Mouse (Mus musculus) heart, embryonic 15.5 days (tissue): ENCODE data around the gene 9430015G10Rik. TPM values are rescaled to one million over a fixed set of nuclear protein-coding genes. Genes with fewer than 3 reads are reported as not detected.

Experiments used
- ATAC-seq: fragments of 200-750 bp; cut with Nextera tagmentation; replicated peaks from 2 replicates; pipeline ENCODE4 v1.8.0; 2017; ENCODE audit warnings: low read depth, moderate TSS enrichment; ENCODE audit not compliant: insufficient number of reproducible peaks, insufficient read depth, low FRiP score
- H3K27ac ChIP-seq: fragments of 300-500 bp; sonication (generic); 2 replicates; pipeline ENCODE4 v1.5.1; 2015; ENCODE audit warnings: mild to moderate bottlenecking, inconsistent platforms
- H3K27me3 ChIP-seq: fragments of 300-500 bp; sonication (generic); 2 replicates; pipeline ENCODE4 v1.6.1; 2015; ENCODE audit warnings: inconsistent platforms
- H3K36me3 ChIP-seq: fragments of 300-500 bp; sonication (generic); 2 replicates; pipeline ENCODE4 v1.6.1; 2015; ENCODE audit warnings: mild to moderate bottlenecking, inconsistent platforms
- H3K4me1 ChIP-seq: fragments of 300-500 bp; sonication (generic); replicated peaks from 2 replicates; pipeline ENCODE4 v1.6.1; 2015; ENCODE audit warnings: inconsistent platforms
- H3K4me2 ChIP-seq: fragments of 300-500 bp; sonication (generic); 2 replicates; pipeline ENCODE4 v1.6.1; 2015; ENCODE audit warnings: inconsistent platforms, mild to moderate bottlenecking, moderate library complexity
- H3K4me3 ChIP-seq: fragments of 300-500 bp; sonication (generic); 2 replicates; pipeline ENCODE4 v1.5.1; 2015; ENCODE audit warnings: mild to moderate bottlenecking, inconsistent platforms
- H3K9ac ChIP-seq: fragments of 300-500 bp; sonication (generic); 2 replicates; pipeline ENCODE4 v1.6.1; 2015; ENCODE audit warnings: mild to moderate bottlenecking, inconsistent platforms
- H3K9me3 ChIP-seq: fragments of 300-500 bp; sonication (generic); replicated peaks from 2 replicates; pipeline ENCODE4 v1.6.1; 2016; ENCODE audit warnings: inconsistent platforms
- WGBS: fragments of 180-500 bp; shearing (Covaris S2); methylation state at CpG from one replicate; pipeline ENCODE4 v1.1.7; 2015; ENCODE audit warnings: mixed read lengths; 5-methylcytosine and 5-hydroxymethylcytosine counted together
- polyA plus RNA-seq: library from polyadenylated mRNA; unstranded; fragments of >200 nt; fragmentation: Nextera tagmentation; extraction: Ambion mirVana; gene quantifications from 2 replicates; pipeline ENCODE4 v1.2.1, GENCODE M21; 2015

The 9430015G10Rik gene
- 11.6 and 19.4 TPM in 2 replicates for polyA plus RNA-seq

DNA sequence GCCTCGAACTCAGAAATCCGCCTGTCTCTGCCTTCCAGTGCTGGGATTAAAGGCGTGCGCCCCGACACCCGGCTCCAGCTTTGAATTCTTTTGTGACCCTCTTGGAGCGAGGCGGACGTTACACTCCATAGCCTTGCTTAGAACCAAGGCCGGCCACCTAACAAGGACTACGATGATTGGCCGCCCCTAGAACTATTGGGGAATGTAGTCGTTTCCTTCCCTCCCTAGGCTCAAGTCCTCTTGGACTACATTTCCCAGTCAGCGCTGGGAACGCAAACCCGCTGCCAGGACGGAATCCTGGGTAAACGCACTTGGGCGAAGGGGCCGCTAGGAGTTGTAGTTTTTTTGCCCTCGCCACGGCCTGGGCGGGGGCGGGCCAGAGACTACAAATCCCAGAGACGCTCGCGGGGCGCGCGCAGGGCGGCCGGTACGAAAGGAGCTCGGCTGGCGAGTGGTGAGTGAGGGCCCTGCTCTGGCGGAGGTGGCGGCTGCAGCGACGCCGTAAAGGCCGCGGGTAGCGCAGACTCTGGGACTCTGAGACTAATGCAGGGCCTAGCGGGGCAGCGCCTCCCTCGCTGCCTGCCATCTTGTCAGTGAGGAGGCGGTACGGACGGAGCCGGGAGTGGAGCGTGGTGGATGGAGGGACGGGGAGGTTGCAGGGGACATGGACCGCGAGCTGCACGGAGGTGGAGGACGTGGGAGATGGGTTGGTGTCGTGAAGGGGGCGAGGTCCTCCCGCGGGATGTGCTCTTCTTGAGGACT, at the start of gene 9430015G10Rik:
9430015G10Rik (plus strand) TSS at position 413 of the 762 bp plus-strand sequence.
- WGBS: under 1% methylated on average over 60 of the region's 60 CpGs

DNA sequence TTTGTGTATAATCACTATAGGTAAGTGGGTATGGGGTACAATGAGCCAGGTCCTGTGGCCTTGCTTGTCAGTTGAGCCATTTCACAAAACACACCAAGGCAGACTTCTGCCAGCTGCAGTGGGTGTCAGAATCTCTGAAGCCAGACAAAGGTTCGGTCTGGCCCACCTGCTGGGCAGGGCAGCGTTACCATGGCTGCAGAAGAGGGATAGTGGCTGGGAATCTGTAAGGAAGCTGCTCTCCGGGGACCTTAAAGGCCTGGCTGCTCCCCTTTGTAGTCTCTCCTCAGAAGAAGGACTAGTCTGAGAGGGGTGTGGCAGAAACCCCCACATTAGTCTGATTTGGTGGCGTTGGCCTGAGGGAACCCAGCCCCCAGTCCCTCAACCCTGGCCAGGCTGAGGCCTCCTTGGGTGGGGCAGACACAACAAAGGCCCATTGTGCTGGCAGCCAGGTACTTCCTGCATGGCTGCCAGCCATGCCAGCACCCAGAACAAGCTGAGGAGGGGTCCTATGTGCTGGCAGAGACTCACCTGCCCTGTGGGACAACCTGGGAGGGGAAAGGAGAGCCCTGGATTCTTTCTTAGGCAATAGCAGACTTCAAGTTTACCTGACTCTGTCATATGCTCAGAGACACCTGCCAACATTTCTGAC, 45.8 kb upstream of the 9430015G10Rik start:
- H3K4me2 ChIP-seq: no peak overlapping the region
- no peaks in the 10 kb centered on the region for H3K36me3 ChIP-seq
- 40% methylated on average over 4 of the region's 4 CpGs for WGBS
- H3K4me1 ChIP-seq: peaks cover 5% of the 10 kb centered on the region; the same call in 1 of the 2 replicates
- no peak overlapping the region for H3K4me3 ChIP-seq
- no peaks in the 10 kb centered on the region for H3K9me3 ChIP-seq
- no peak for ATAC-seq
- H3K27me3 ChIP-seq: no peaks in the 10 kb centered on the region
- no peak overlapping the region for H3K9ac ChIP-seq
- no peak overlapping the region for H3K27ac ChIP-seq

More for the DNA sequence above, at the start of gene 9430015G10Rik:
- no peaks in the 10 kb centered on the region; the same call in 1 of the 2 replicates for H3K36me3 ChIP-seq
- H3K9me3 ChIP-seq: no peaks in the 10 kb centered on the region
- peak within 1 kb of the TSS; percentile 75 for H3K4me3 ChIP-seq
- peaks cover 22% of the 10 kb centered on the region for H3K4me1 ChIP-seq
- peak within 1 kb of the TSS; percentile 82 for H3K9ac ChIP-seq
- H3K27me3 ChIP-seq: no peaks in the 10 kb centered on the region
- peak; percentile 97 for ATAC-seq
- peak within 1 kb of the TSS; percentile 72 for H3K4me2 ChIP-seq
- H3K27ac ChIP-seq: peak within 1 kb of the TSS; percentile 90

GRCm38 (mm10) chr4:156064510-156064897, 45.3 kb upstream of the 9430015G10Rik start:
- no peak overlapping the region for H3K4me2 ChIP-seq
- no peak overlapping the region for H3K27ac ChIP-seq
- H3K9ac ChIP-seq: no peak overlapping the region
- no peak overlapping the region for H3K4me3 ChIP-seq
- ATAC-seq: 0 out of 2 replicates have a peak, but pooled peaks have one; percentile 15
- no peaks in the 10 kb centered on the region for H3K36me3 ChIP-seq
- H3K4me1 ChIP-seq: peaks cover 5% of the 10 kb centered on the region; the same call in 1 of the 2 replicates
- no peaks in the 10 kb centered on the region for H3K27me3 ChIP-seq
- no peaks in the 10 kb centered on the region for H3K9me3 ChIP-seq
- WGBS: 62% methylated on average over 9 of the region's 9 CpGs

DNA sequence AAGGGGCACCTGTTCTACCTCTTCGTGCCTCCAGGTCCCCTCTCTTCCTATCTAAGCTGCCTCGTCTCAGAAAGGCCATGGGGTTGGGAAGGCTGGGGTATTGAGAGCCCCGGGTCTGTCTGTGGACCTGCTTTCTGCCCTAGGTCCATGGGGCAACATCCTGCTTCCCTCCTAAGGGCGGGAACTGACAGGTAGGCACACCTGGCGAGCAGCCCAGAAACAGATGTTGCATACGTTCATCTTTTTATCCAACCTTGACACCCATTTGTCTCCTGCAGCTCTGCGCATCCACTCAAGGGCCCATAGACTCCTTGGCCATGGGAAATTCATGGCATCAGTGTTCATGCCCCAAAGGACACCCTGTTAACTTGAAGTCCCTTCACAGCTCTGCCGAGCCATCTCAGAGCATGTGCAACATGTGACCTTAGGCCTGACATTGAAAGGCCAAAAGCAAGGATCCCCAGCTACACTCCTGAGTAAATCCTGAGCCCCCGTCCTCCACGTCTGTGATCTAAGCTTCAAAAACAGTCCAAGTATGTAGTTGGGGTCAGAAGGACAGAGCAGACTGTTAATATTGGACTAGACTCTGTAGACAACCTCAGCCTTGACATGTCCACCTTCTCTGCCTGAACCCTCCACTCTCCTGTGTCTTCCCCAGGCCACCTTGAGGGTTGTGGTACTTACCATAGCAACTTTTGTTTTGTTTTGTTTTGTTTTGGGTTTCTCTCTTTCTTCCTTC, 44.5 kb upstream of the 9430015G10Rik start:
- Histone ChIP-seq H3K9me3 (no peaks in the 10 kb centered on the region), H3K27me3 (no peaks in the 10 kb centered on the region), H3K4me1 (peaks cover 7% of the 10 kb centered on the region), H3K9ac (no peak overlapping the region), H3K36me3 (no peaks in the 10 kb centered on the region), H3K4me3 (no peak overlapping the region), H3K4me2 (no peak overlapping the region), H3K27ac (no peak overlapping the region)
- no peak for ATAC-seq
- 80% methylated on average over 10 of the region's 10 CpGs for WGBS

- 48% methylated on average over 5 of the region's 5 CpGs for WGBS
- Histone ChIP-seq H3K36me3 (no peaks in the 10 kb centered on the region), H3K4me2 (no peak overlapping the region), H3K27ac (no peak overlapping the region), H3K4me1 (peaks cover 7% of the 10 kb centered on the region), H3K4me3 (no peak overlapping the region), H3K9me3 (no peaks in the 10 kb centered on the region), H3K9ac (no peak overlapping the region), H3K27me3 (no peaks in the 10 kb centered on the region)
- ATAC-seq: no peak
These were observed 42.4 kb upstream of the 9430015G10Rik start for GRCm38 (mm10) chr4:156067256-156067949.

DNA sequence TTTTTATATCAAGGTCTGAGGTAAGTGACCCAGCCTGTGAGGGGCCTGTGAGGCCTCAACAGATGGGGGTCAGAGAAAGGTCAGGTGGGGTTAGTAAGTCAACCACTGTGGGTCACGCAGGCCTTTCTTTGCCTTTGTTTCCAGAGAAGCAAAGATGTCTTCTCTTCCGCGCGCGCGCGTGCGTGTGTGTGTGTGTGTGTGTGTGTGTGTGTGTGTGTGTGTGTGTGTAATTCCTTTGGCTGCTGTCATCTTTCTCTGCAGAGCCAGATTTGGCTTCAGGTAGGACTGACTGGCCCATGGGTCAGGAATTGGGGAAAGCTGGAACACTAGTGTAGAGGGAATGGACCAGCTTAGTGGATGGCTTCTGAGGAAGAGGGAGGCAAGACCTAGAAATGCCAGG, 40.1 kb upstream of the 9430015G10Rik start:
- Histone ChIP-seq H3K4me1 (peaks cover 5% of the 10 kb centered on the region), H3K4me2 (no peak overlapping the region), H3K4me3 (no peak overlapping the region), H3K27ac (no peak overlapping the region), H3K9ac (no peak overlapping the region), H3K27me3 (no peaks in the 10 kb centered on the region), H3K36me3 (no peaks in the 10 kb centered on the region), H3K9me3 (no peaks in the 10 kb centered on the region)
- ATAC-seq: no peak
- WGBS: 94% methylated on average over 8 of the region's 8 CpGs

- Histone ChIP-seq H3K36me3 (no peaks in the 10 kb centered on the region), H3K27me3 (no peaks in the 10 kb centered on the region), H3K4me1 (peaks cover 5% of the 10 kb centered on the region), H3K4me2 (no peak overlapping the region), H3K4me3 (no peak overlapping the region), H3K9me3 (no peaks in the 10 kb centered on the region), H3K27ac (peak overlapping the region; percentile 47; the same call in 1 of the 2 replicates), H3K9ac (no peak overlapping the region)
- WGBS: 66% methylated on average over 6 of the region's 6 CpGs
- ATAC-seq: no peak
These were observed 39.5 kb upstream of the 9430015G10Rik start for GRCm38 (mm10) chr4:156070276-156070675.

DNA sequence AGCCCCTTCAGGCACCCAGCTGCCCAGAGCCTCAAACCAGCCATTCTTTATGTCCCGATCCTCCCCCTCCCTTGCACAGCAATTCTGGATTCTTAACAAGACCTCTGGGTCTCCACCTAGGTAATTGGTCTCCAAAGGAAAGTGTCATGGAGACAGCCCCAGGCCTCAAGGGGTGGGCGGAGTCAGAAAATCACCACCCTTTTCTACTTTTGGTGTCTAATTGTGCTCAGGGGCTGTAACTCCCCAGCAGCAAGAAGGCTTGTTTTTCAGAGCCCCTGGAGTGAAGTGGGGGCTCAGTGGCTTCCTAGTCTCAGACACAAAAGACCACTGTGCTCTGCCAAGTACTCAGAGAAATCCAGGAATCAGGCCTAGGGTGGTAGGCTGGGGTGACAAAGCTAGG, 39.1 kb upstream of the 9430015G10Rik start:
- H3K27ac ChIP-seq: peak overlapping the region; percentile 47; the same call in 1 of the 2 replicates
- no peak overlapping the region for H3K9ac ChIP-seq
- WGBS: 77% methylated on average over 2 of the region's 2 CpGs

DNA sequence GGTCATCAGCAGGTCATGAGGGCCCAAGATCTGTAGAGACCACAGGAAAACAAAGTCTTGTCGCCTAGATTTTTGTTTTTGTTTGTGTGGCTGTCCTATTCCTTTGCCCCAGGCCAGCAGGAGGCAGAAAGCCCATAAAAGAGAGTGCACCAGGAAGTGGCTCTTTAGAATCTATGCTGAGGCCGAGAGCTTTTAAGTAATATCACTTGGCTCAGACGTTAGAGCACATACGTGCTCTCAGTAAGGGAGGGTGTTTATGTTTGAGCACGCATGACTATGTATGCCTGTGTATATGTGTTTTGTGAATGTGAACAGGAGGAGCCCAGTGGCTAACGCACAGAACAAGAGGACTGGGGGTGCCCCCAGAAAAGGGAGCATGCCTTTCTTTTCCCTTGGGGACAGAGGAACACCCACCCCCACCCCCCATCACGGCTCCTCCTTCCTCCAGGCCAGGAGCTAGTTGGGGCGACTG, 32.8 kb upstream of the 9430015G10Rik start:
- H3K4me3 ChIP-seq: peak overlapping the region; percentile 55
- WGBS: 14% methylated on average over 8 of the region's 8 CpGs
- peak overlapping the region; percentile 29 for H3K27ac ChIP-seq
- 0 out of 2 replicates have a peak, but pooled peaks have one; percentile 8 for ATAC-seq
- peaks cover 21% of the 10 kb centered on the region for H3K4me1 ChIP-seq
- H3K4me2 ChIP-seq: peak overlapping the region; percentile 94
- peak overlapping the region; percentile 62; the same call in 1 of the 2 replicates for H3K9ac ChIP-seq
- H3K9me3 ChIP-seq: no peaks in the 10 kb centered on the region
- peaks cover 10% of the 10 kb centered on the region for H3K27me3 ChIP-seq
- no peaks in the 10 kb centered on the region for H3K36me3 ChIP-seq

More for the DNA sequence above, 39.1 kb upstream of the 9430015G10Rik start:
- Histone ChIP-seq H3K36me3 (no peaks in the 10 kb centered on the region), H3K4me2 (no peak overlapping the region), H3K27me3 (no peaks in the 10 kb centered on the region), H3K9me3 (no peaks in the 10 kb centered on the region), H3K4me1 (peaks cover 5% of the 10 kb centered on the region), H3K4me3 (no peak overlapping the region)
- ATAC-seq: no peak

DNA sequence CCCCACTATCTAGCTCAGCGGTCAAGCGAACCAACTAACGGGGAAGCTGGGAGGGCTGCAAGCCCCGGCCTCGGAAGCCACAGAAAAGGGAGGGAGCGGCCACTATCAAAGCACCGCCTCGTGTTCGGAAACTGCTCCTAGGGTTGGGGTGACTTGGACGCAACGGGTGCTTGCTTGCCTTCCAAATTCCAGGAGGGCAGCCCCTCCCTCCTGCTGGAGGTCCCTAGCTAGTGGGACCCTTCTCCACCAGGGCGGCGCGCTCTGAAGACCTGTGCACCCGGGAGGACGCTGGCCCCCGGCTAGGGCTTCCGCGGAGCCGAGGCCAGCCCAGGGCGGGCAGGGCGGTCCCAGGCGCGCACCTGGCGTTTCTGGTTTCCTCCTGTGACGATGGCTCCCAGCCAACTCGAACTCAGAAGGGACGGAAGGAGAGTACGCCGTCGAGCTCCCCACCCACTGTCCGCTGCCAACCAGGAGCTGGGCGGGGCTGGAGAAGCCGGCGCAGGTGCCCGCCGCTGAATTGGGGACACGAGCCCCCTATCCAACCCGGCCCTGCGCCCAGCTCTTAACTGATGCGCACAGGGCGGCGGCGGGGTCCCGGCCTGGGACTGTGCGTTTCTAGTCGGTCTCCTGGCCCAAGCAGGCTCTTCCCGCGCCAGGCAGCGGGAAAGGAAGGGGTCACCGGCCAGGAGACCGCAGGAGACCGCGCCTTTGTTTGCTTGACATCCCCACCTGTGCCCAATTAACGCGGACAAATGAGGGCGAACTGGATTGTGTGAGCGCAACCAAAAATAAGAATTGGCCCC, 32.1 kb upstream of the 9430015G10Rik start:
- Histone ChIP-seq H3K4me3 (peak overlapping the region; percentile 55), H3K9me3 (no peaks in the 10 kb centered on the region), H3K4me2 (peak overlapping the region; percentile 94), H3K36me3 (no peaks in the 10 kb centered on the region), H3K9ac (peak overlapping the region; percentile 62), H3K27ac (peak overlapping the region; percentile 29; the same call in 1 of the 2 replicates), H3K27me3 (peaks cover 10% of the 10 kb centered on the region), H3K4me1 (peaks cover 21% of the 10 kb centered on the region)
- under 1% methylated on average over 58 of the region's 58 CpGs for WGBS
- ATAC-seq: peak; percentile 53
